Comparison of ENCODE assay signal across 20 mouse cellular contexts in genomic region chr13:109957953-109958352, GRCm38 (mm10).
DNase-seq lines count a peak whose midpoint lies in the region; ATAC-seq lines count a peak whose summit lies in the region.
"Had no signal": no experiment of that assay in that cellular context is flagged by ENCODE, and none has a peak within 500 bp of the region (broad histone marks: within the 10 kb centered on the region; RNA-seq: fewer than 3 reads in every experiment).

No protein-coding gene starts in this region.

- ATAC-seq in limb, embryonic 12.5 days (ENCODE audit: insufficient number of reproducible peaks, insufficient read depth, low FRiP score, low TSS enrichment, low read depth) = no peak
- ATAC-seq: forebrain, embryonic 16.5 days had no signal

- H3K27me3 ChIP-seq in limb, embryonic 12.5 days = no peaks in the 10 kb centered on the region
- H3K27me3 ChIP-seq in limb, embryonic 10.5 days (ENCODE audit: low read depth, poor library complexity, severe bottlenecking) = no peaks in the 10 kb centered on the region
- H3K27me3 ChIP-seq: embryonic facial prominence, embryonic 13.5 days; forebrain, embryonic 12.5 days had no signal

- H3K4me3 ChIP-seq in limb, embryonic 12.5 days (replicated peaks) = no peak overlapping the region
- H3K4me3 ChIP-seq in limb, embryonic 10.5 days = no peak overlapping the region
- H3K4me3 ChIP-seq: embryonic facial prominence, embryonic 13.5 days; forebrain, embryonic 12.5 days; gastrocnemius, adult 2 months; heart, embryonic 10.5 days had no signal

- H3K9me3 ChIP-seq in limb, embryonic 12.5 days = no peaks in the 10 kb centered on the region
- no peaks in the 10 kb centered on the region for H3K9me3 ChIP-seq in limb, embryonic 10.5 days (replicated peaks)
- H3K9me3 ChIP-seq: embryonic facial prominence, embryonic 13.5 days; forebrain, embryonic 12.5 days; heart, embryonic 10.5 days had no signal

- H3K36me3 ChIP-seq in limb, embryonic 12.5 days = peaks cover 10% of the 10 kb centered on the region
- H3K36me3 ChIP-seq in limb, embryonic 10.5 days = peaks cover 10% of the 10 kb centered on the region

- DNase-seq in heart, adult 11 months = peak; percentile 54
- DNase-seq in heart, adult 18-20 months = no peak
- DNase-seq in limb, embryonic 10.5 days (ENCODE audit: low spot score) = no peak
- peak; percentile 6 for DNase-seq in ovary, postnatal 14 days (ENCODE audit: low spot score)
- no peak for DNase-seq in ovary, postnatal 36 days (ENCODE audit: low spot score)
- DNase-seq in spleen, adult 18-20 months = no peak
- DNase-seq: adrenal gland, postnatal 10 days; cerebellum, adult 11 months; cerebellum, adult 8-10 months; cerebellum, postnatal 14 days; gastrocnemius, adult 2 months; gastrocnemius, postnatal 25 days; heart, postnatal 10 days; heart, postnatal 4 days had no signal

- H3K4me2 ChIP-seq in limb, embryonic 12.5 days = no peak overlapping the region
- H3K4me2 ChIP-seq: embryonic facial prominence, embryonic 13.5 days; forebrain, embryonic 12.5 days; hindbrain, embryonic 14.5 days had no signal

- peaks cover 7% of the 10 kb centered on the region; the same call in 1 of the 2 replicates for H3K4me1 ChIP-seq in limb, embryonic 12.5 days (replicated peaks)
- peaks cover 7% of the 10 kb centered on the region for H3K4me1 ChIP-seq in limb, embryonic 10.5 days
- H3K4me1 ChIP-seq: forebrain, embryonic 12.5 days; heart, embryonic 10.5 days had no signal

- H3K9ac ChIP-seq in limb, embryonic 12.5 days (replicated peaks) = no peak overlapping the region
- H3K9ac ChIP-seq: embryonic facial prominence, embryonic 13.5 days; forebrain, embryonic 12.5 days; hindbrain, embryonic 14.5 days had no signal

- 0 out of 2 replicates have a peak overlapping the region, but pooled peaks have one; percentile 29 for H3K27ac ChIP-seq in limb, embryonic 12.5 days
- no peak overlapping the region for H3K27ac ChIP-seq in limb, embryonic 10.5 days
- H3K27ac ChIP-seq: embryonic facial prominence, embryonic 13.5 days; forebrain, embryonic 12.5 days; gastrocnemius, adult 2 months; heart, embryonic 10.5 days; hindbrain, embryonic 14.5 days had no signal

- 24% methylated on average over 4 of the region's 4 CpGs for WGBS in limb, embryonic 12.5 days
- 39% methylated on average over 4 of the region's 4 CpGs for WGBS in limb, embryonic 10.5 days

Comparison
In these comparisons a context has a peak if more than half of its experiments do, and no peak if none do; other contexts are left out.
1. DNase-seq: peak in heart, adult 11 months (single experiment) and ovary, postnatal 14 days (single experiment); none in heart, adult 18-20 months (0 of 2), limb, embryonic 10.5 days (single experiment), ovary, postnatal 36 days (single experiment) and spleen, adult 18-20 months (0 of 2).